Mouse (Mus musculus): ENCODE measurements around the gene Pmepa1. TPM values are rescaled to one million over a fixed set of nuclear protein-coding genes. Genes with fewer than 3 reads are reported as not detected.
A peak's percentile ranks its signal among the peaks of the same experiment; 100 is the strongest.

Gene Pmepa1
- 6.9 and 8.8 TPM in 2 replicates for polyA plus RNA-seq (2014; fragmentation: Nextera tagmentation; extraction: Ambion mirVana)

DNA sequence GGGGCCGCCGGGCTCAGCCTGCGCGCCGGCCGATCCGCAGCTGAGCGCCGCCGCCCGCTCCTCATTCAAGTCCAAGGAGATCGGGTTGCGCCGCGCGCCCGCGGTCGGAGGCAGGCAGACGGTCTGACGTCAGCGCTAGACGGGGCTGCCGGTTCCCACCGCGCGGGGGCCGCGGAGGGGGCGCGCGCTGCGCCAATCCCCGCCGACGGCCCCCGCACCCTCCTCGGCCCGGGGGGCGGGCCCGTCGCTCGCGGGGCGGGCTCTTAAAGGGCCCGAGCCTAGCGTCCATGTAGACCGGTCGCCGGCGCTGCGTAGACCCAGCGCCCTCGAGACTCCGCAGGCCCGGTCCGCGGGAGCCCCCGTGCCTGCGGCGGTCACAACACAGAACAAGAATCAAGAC is at the start of gene Pmepa1:
Pmepa1 (minus strand) TSS at position 125 of the 400 bp plus-strand sequence.
- Histone ChIP-seq H3K4me1 (ENCODE audit: control insufficient read depth, insufficient read depth, low read length) (peaks cover 35% of the 10 kb centered on the region), H3K9me3 (replicated peaks; ENCODE audit: control insufficient read depth, low read length) (no peaks in the 10 kb centered on the region), H3K27me3 (replicated peaks; ENCODE audit: control insufficient read depth, insufficient read depth, low read length) (no peaks in the 10 kb centered on the region), H3K9ac (ENCODE audit: low read length) (peak within 1 kb of the TSS; percentile 99), H3K27ac (ENCODE audit: low read depth, low read length) (peak within 1 kb of the TSS; percentile 93), H3K36me3 (ENCODE audit: control insufficient read depth, insufficient read depth, low read length) (no peaks in the 10 kb centered on the region), H3K4me2 (ENCODE audit: low read length) (peak within 1 kb of the TSS; percentile 93), H3K4me3 (ENCODE audit: low read depth, low read length) (peak within 1 kb of the TSS; percentile 94)
- WGBS: under 1% methylated on average over 39 of the region's 61 CpGs
- DNase-seq (ENCODE audit: low spot score) (peak; percentile 96), ATAC-seq (peak; percentile 93)

GRCm38 (mm10) chr2:173321754-173322153 is 45.4 kb upstream of the Pmepa1 start:
- ATAC-seq (no peak), DNase-seq (ENCODE audit: low spot score) (no peak)
- Histone ChIP-seq H3K27ac (ENCODE audit: low read depth, low read length) (no peak overlapping the region), H3K4me3 (ENCODE audit: low read depth, low read length) (no peak overlapping the region), H3K9me3 (replicated peaks; ENCODE audit: control insufficient read depth, low read length) (no peaks in the 10 kb centered on the region), H3K4me1 (ENCODE audit: control insufficient read depth, insufficient read depth, low read length) (no peaks in the 10 kb centered on the region), H3K36me3 (ENCODE audit: control insufficient read depth, insufficient read depth, low read length) (no peaks in the 10 kb centered on the region), H3K27me3 (replicated peaks; ENCODE audit: control insufficient read depth, insufficient read depth, low read length) (no peaks in the 10 kb centered on the region), H3K9ac (ENCODE audit: low read length) (no peak overlapping the region), H3K4me2 (ENCODE audit: low read length) (no peak overlapping the region)
- 91% methylated on average over 6 of the region's 6 CpGs for WGBS

GRCm38 (mm10) chr2:173321194-173321593 is 44.9 kb upstream of the Pmepa1 start:
- Histone ChIP-seq H3K27ac (ENCODE audit: low read depth, low read length) (no peak overlapping the region), H3K36me3 (ENCODE audit: control insufficient read depth, insufficient read depth, low read length) (no peaks in the 10 kb centered on the region), H3K4me3 (ENCODE audit: low read depth, low read length) (no peak overlapping the region), H3K9me3 (replicated peaks; ENCODE audit: control insufficient read depth, low read length) (no peaks in the 10 kb centered on the region), H3K4me2 (ENCODE audit: low read length) (no peak overlapping the region), H3K9ac (ENCODE audit: low read length) (no peak overlapping the region), H3K4me1 (ENCODE audit: control insufficient read depth, insufficient read depth, low read length) (no peaks in the 10 kb centered on the region), H3K27me3 (replicated peaks; ENCODE audit: control insufficient read depth, insufficient read depth, low read length) (no peaks in the 10 kb centered on the region)
- ATAC-seq: no peak
- DNase-seq (ENCODE audit: low spot score): no peak
- WGBS: 82% methylated on average over 2 of the region's 2 CpGs

DNA sequence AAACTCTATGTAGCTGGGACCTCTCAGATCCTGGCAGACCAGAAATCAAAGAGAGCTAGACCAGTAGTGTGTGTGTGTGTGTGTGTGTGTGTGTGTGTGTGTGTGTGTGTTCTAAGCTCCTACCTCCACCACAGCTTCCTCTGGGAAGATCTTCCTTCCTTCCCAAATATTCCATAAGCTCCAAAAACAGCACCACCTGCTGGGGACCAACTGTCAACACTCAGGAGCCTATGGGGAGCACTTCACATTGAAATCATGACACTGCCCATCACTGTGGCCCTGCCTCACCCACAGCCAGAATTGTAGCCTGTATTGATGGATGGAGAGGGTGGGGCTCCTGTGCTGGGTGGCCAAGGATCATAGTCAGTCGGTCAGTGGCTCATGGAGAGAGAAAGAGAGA is 38.0 kb upstream of the Pmepa1 start:
- ATAC-seq: no peak
- no peaks in the 10 kb centered on the region for H3K36me3 ChIP-seq (ENCODE audit: control insufficient read depth, insufficient read depth, low read length)
- DNase-seq (ENCODE audit: low spot score): no peak
- no peak overlapping the region for H3K9ac ChIP-seq (ENCODE audit: low read length)
- H3K4me1 ChIP-seq (ENCODE audit: control insufficient read depth, insufficient read depth, low read length): no peaks in the 10 kb centered on the region
- no peak overlapping the region for H3K4me2 ChIP-seq (ENCODE audit: low read length)
- H3K27me3 ChIP-seq (replicated peaks; ENCODE audit: control insufficient read depth, insufficient read depth, low read length): no peaks in the 10 kb centered on the region
- H3K9me3 ChIP-seq (replicated peaks; ENCODE audit: control insufficient read depth, low read length): no peaks in the 10 kb centered on the region
- H3K27ac ChIP-seq (ENCODE audit: low read depth, low read length): no peak overlapping the region
- WGBS: no CpG with 5 or more reads among the region's 1 CpGs
- H3K4me3 ChIP-seq (ENCODE audit: low read depth, low read length): no peak overlapping the region

- H3K4me3 ChIP-seq (ENCODE audit: low read depth, low read length): no peak overlapping the region
- no peak overlapping the region for H3K4me2 ChIP-seq (ENCODE audit: low read length)
- no peak overlapping the region for H3K9ac ChIP-seq (ENCODE audit: low read length)
- no peaks in the 10 kb centered on the region for H3K27me3 ChIP-seq (replicated peaks; ENCODE audit: control insufficient read depth, insufficient read depth, low read length)
- no peak overlapping the region for H3K27ac ChIP-seq (ENCODE audit: low read depth, low read length)
- 96% methylated on average over 10 of the region's 10 CpGs for WGBS
- no peaks in the 10 kb centered on the region for H3K9me3 ChIP-seq (replicated peaks; ENCODE audit: control insufficient read depth, low read length)
- no peaks in the 10 kb centered on the region for H3K36me3 ChIP-seq (ENCODE audit: control insufficient read depth, insufficient read depth, low read length)
- DNase-seq (ENCODE audit: low spot score) (no peak), ATAC-seq (no peak)
- peaks cover 12% of the 10 kb centered on the region for H3K4me1 ChIP-seq (ENCODE audit: control insufficient read depth, insufficient read depth, low read length)
Measured at GRCm38 (mm10) chr2:173308486-173308885, 32.2 kb upstream of the Pmepa1 start.

DNA sequence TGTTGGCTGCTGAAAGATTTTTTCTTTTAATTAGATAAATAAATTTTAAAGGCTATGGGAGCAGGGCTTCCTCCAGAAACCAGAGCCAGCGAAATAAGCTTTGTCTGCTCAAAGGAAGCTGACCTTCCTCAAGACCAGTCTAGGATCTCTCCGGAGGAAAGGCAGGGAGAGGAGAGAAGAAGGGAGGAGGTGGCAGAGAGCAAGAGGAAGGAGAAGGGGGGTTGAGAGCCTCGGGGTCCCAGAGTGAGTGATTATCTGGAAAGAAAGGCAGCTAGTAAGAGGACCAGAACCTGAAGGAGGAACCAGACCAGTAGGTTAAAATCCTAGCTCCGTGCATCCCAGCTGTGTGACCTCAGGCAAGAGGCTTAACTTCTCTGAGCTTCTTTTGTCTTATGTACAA is 31.7 kb upstream of the Pmepa1 start:
- Histone ChIP-seq H3K4me1 (ENCODE audit: control insufficient read depth, insufficient read depth, low read length) (peaks cover 12% of the 10 kb centered on the region), H3K27ac (ENCODE audit: low read depth, low read length) (peak overlapping the region; percentile 63), H3K4me2 (ENCODE audit: low read length) (peak overlapping the region; percentile 48), H3K36me3 (ENCODE audit: control insufficient read depth, insufficient read depth, low read length) (no peaks in the 10 kb centered on the region), H3K4me3 (ENCODE audit: low read depth, low read length) (no peak overlapping the region), H3K9me3 (replicated peaks; ENCODE audit: control insufficient read depth, low read length) (no peaks in the 10 kb centered on the region), H3K9ac (ENCODE audit: low read length) (no peak overlapping the region), H3K27me3 (replicated peaks; ENCODE audit: control insufficient read depth, insufficient read depth, low read length) (no peaks in the 10 kb centered on the region)
- DNase-seq (ENCODE audit: low spot score) (no peak), ATAC-seq (peak; percentile 1; the same call in 1 of the 2 replicates)
- WGBS: 17% methylated on average over 4 of the region's 4 CpGs

DNA sequence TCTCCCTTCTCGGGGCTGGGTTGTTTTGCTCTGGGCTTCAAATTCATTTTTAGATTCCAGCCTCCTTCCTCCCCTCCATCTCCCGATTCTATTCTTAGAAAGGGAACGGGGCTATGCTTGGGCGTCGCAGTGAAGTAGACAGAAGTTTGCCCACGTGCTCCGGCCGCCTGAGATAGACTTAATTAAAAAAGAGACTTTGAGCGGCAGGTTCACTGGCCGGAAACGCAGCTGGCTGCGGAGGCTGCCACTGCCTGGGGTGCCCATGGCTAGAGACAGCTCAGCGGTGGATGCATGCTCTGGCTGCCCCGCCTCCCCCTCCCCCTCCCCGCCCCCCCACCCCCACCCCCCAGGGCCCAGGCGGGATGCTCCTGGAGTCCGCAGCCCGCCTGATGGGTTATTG is 31.2 kb upstream of the Pmepa1 start:
- Histone ChIP-seq H3K4me1 (ENCODE audit: control insufficient read depth, insufficient read depth, low read length) (peaks cover 12% of the 10 kb centered on the region), H3K4me2 (ENCODE audit: low read length) (peak overlapping the region; percentile 48), H3K9ac (ENCODE audit: low read length) (0 out of 2 replicates have a peak overlapping the region, but pooled peaks have one; percentile 25), H3K9me3 (replicated peaks; ENCODE audit: control insufficient read depth, low read length) (no peaks in the 10 kb centered on the region), H3K4me3 (ENCODE audit: low read depth, low read length) (no peak overlapping the region), H3K27me3 (replicated peaks; ENCODE audit: control insufficient read depth, insufficient read depth, low read length) (no peaks in the 10 kb centered on the region), H3K36me3 (ENCODE audit: control insufficient read depth, insufficient read depth, low read length) (no peaks in the 10 kb centered on the region), H3K27ac (ENCODE audit: low read depth, low read length) (peak overlapping the region; percentile 82)
- peak; percentile 85 for ATAC-seq
- DNase-seq (ENCODE audit: low spot score): peak; percentile 86
- 0% methylated on average over 14 of the region's 18 CpGs for WGBS

GRCm38 (mm10) chr2:173306734-173307525 is 30.6 kb upstream of the Pmepa1 start:
- H3K27me3 ChIP-seq (replicated peaks; ENCODE audit: control insufficient read depth, insufficient read depth, low read length): no peaks in the 10 kb centered on the region
- H3K4me1 ChIP-seq (ENCODE audit: control insufficient read depth, insufficient read depth, low read length): peaks cover 12% of the 10 kb centered on the region
- H3K36me3 ChIP-seq (ENCODE audit: control insufficient read depth, insufficient read depth, low read length): no peaks in the 10 kb centered on the region
- H3K9ac ChIP-seq (ENCODE audit: low read length): 0 out of 2 replicates have a peak overlapping the region, but pooled peaks have one; percentile 25
- 18% methylated on average over 9 of the region's 11 CpGs for WGBS
- H3K9me3 ChIP-seq (replicated peaks; ENCODE audit: control insufficient read depth, low read length): no peaks in the 10 kb centered on the region
- H3K27ac ChIP-seq (ENCODE audit: low read depth, low read length): peak overlapping the region; percentile 83
- peak; percentile 96 for DNase-seq (ENCODE audit: low spot score)
- H3K4me2 ChIP-seq (ENCODE audit: low read length): peak overlapping the region; percentile 48
- ATAC-seq: peak; percentile 96
- no peak overlapping the region for H3K4me3 ChIP-seq (ENCODE audit: low read depth, low read length)

GRCm38 (mm10) chr2:173305011-173305410 is 28.7 kb upstream of the Pmepa1 start:
- ATAC-seq (no peak), DNase-seq (ENCODE audit: low spot score) (no peak)
- Histone ChIP-seq H3K9ac (ENCODE audit: low read length) (no peak overlapping the region), H3K4me1 (ENCODE audit: control insufficient read depth, insufficient read depth, low read length) (peaks cover 12% of the 10 kb centered on the region), H3K27me3 (replicated peaks; ENCODE audit: control insufficient read depth, insufficient read depth, low read length) (no peaks in the 10 kb centered on the region), H3K4me2 (ENCODE audit: low read length) (no peak overlapping the region), H3K36me3 (ENCODE audit: control insufficient read depth, insufficient read depth, low read length) (no peaks in the 10 kb centered on the region), H3K9me3 (replicated peaks; ENCODE audit: control insufficient read depth, low read length) (no peaks in the 10 kb centered on the region), H3K27ac (ENCODE audit: low read depth, low read length) (no peak overlapping the region), H3K4me3 (ENCODE audit: low read depth, low read length) (no peak overlapping the region)
- 52% methylated on average over 12 of the region's 12 CpGs for WGBS
